Mouse (Mus musculus) bone marrow, adult 2 months (tissue): ENCODE results near the gene Crb2. TPM values are rescaled to one million over a fixed set of nuclear protein-coding genes. Genes with fewer than 3 reads are reported as not detected.

Experiments
- H3K27ac ChIP-seq: fragments of 200-500 bp; 2 replicates; pipeline ENCODE4 v1.5.1; 2012; ENCODE audit warnings: low read depth, mild to moderate bottlenecking, control low read depth, inconsistent platforms, low read length; ENCODE audit not compliant: control insufficient read depth, poor library complexity, insufficient read depth
- H3K4me1 ChIP-seq: fragments of 200-500 bp; 2 replicates; pipeline ENCODE4 v1.6.1; 2011; ENCODE audit warnings: low read length; ENCODE audit not compliant: control insufficient read depth, insufficient read depth
- H3K4me3 ChIP-seq: fragments of 200-500 bp; replicated peaks from 2 replicates; pipeline ENCODE3; 2011; ENCODE audit warnings: mild to moderate bottlenecking, low read depth, low read length, control low read depth; ENCODE audit not compliant: control insufficient read depth
- CTCF ChIP-seq: fragments of 200-500 bp; IDR thresholded peaks from 2 replicates; pipeline ENCODE4 v1.5.1; 2011; ENCODE audit warnings: low read length, control low read depth; ENCODE audit not compliant: control insufficient read depth, insufficient read depth
- POLR2A ChIP-seq: fragments of 200-500 bp; IDR thresholded peaks from 2 replicates; pipeline ENCODE4 v1.6.1; 2011; ENCODE audit warnings: low read depth, mild to moderate bottlenecking, control low read depth, low read length, borderline replicate concordance; ENCODE audit not compliant: control insufficient read depth
- WGBS: fragments of 180-500 bp; shearing (Covaris S2); methylation state at CpG from one replicate; pipeline ENCODE4 v1.1.7; 2018; 5-methylcytosine and 5-hydroxymethylcytosine counted together
- polyA plus RNA-seq: library from polyadenylated mRNA; stranded (reverse); fragments of >200 nt; gene quantifications from 2 replicates; pipeline ENCODE4 v1.2.4, GENCODE M21; 2011; ENCODE audit warnings: low replicate concordance; ENCODE audit not compliant: missing spikeins, insufficient read depth, insufficient read length

Crb2 gene
- polyA plus RNA-seq, 1 experiment = not detected

- Histone ChIP-seq H3K4me3 (no peak overlapping the region), H3K4me1 (no peaks in the 10 kb centered on the region), H3K27ac (no peak overlapping the region)
- TF ChIP-seq CTCF (no peak), POLR2A (no peak)
- 67% methylated on average over 9 of the region's 9 CpGs for WGBS
Observed at GRCm38 (mm10) chr2:37829758-37830275, 53.8 kb downstream of the Crb2 start.

- 91% methylated on average over 10 of the region's 10 CpGs for WGBS
- no peak overlapping the region for H3K27ac ChIP-seq
Observed at GRCm38 (mm10) chr2:37832253-37832652, 56.2 kb downstream of the Crb2 start.

GRCm38 (mm10) chr2:37836926-37837325, 60.9 kb downstream of the Crb2 start:
- Histone ChIP-seq H3K27ac (no peak overlapping the region), H3K4me1 (no peaks in the 10 kb centered on the region), H3K4me3 (no peak overlapping the region)
- TF ChIP-seq CTCF (no peak), POLR2A (no peak)
- 87% methylated on average over 3 of the region's 3 CpGs for WGBS

More at GRCm38 (mm10) chr2:37832253-37832652, 56.2 kb downstream of the Crb2 start:
- no peak overlapping the region for H3K4me3 ChIP-seq
- TF ChIP-seq CTCF (no peak), POLR2A (no peak)
- H3K4me1 ChIP-seq = no peaks in the 10 kb centered on the region

GRCm38 (mm10) chr2:37837542-37837941, 61.5 kb downstream of the Crb2 start:
- TF ChIP-seq POLR2A (no peak), CTCF (no peak)
- H3K4me3 ChIP-seq = no peak overlapping the region

GRCm38 (mm10) chr2:37838202-37838984, 62.3 kb downstream of the Crb2 start:
- TF ChIP-seq CTCF = no peak
- no peak for TF ChIP-seq POLR2A
- 81% methylated on average over 7 of the region's 7 CpGs for WGBS
- H3K27ac ChIP-seq = no peak overlapping the region
- H3K4me3 ChIP-seq = no peak overlapping the region
- H3K4me1 ChIP-seq = no peaks in the 10 kb centered on the region

More at GRCm38 (mm10) chr2:37837542-37837941, 61.5 kb downstream of the Crb2 start:
- H3K4me1 ChIP-seq = no peaks in the 10 kb centered on the region
- WGBS = 87% methylated on average over 3 of the region's 3 CpGs
- H3K27ac ChIP-seq = no peak overlapping the region

- TF ChIP-seq CTCF = no peak
- H3K4me1 ChIP-seq = no peaks in the 10 kb centered on the region
- no peak overlapping the region for H3K27ac ChIP-seq
Observed at GRCm38 (mm10) chr2:37839922-37840321, 63.9 kb downstream of the Crb2 start.

GRCm38 (mm10) chr2:37842151-37842569, 66.1 kb downstream of the Crb2 start:
- Histone ChIP-seq H3K4me1 (no peaks in the 10 kb centered on the region), H3K27ac (no peak overlapping the region), H3K4me3 (no peak overlapping the region)
- WGBS = 20% methylated on average over 7 of the region's 7 CpGs
- no peak for TF ChIP-seq CTCF
- TF ChIP-seq POLR2A = no peak

More at GRCm38 (mm10) chr2:37839922-37840321, 63.9 kb downstream of the Crb2 start:
- H3K4me3 ChIP-seq = no peak overlapping the region

- WGBS = 27% methylated on average over 4 of the region's 4 CpGs
- TF ChIP-seq POLR2A = no peak
- no peak for TF ChIP-seq CTCF
- no peaks in the 10 kb centered on the region for H3K4me1 ChIP-seq
- no peak overlapping the region for H3K27ac ChIP-seq
- H3K4me3 ChIP-seq = no peak overlapping the region
Observed at GRCm38 (mm10) chr2:37842719-37843118, 66.7 kb downstream of the Crb2 start.

Other genes with a start within 250 kb of the Crb2 start
- gene Strbp, start 72.4 kb upstream of the Crb2 start, polyA plus RNA-seq = 11.8 and 28.3 TPM in 2 replicates